In genomic region chr5:113152663-113153507, GRCm38 (mm10) we compare ENCODE assay signal across 8 mouse cellular contexts.
DNase-seq lines count a peak whose midpoint lies in the region; ATAC-seq and TF ChIP-seq lines count a peak whose summit lies in the region.

No protein-coding gene starts in this region.

- H3K27ac ChIP-seq in hindbrain, embryonic 15.5 days (replicated peaks) = 0 out of 2 replicates have a peak overlapping the region, but pooled peaks have one; percentile 6
- peak overlapping the region; percentile 71 for H3K27ac ChIP-seq in limb, embryonic 14.5 days (replicated peaks; ENCODE audit: low read depth, low read length)
- H3K27ac ChIP-seq in lung, postnatal 0 days (ENCODE audit: low read length) = no peak overlapping the region

- no peak overlapping the region for H3K9ac ChIP-seq in hindbrain, embryonic 15.5 days
- no peak overlapping the region for H3K9ac ChIP-seq in limb, embryonic 14.5 days (ENCODE audit: low read depth, low read length, severe bottlenecking)
- no peak overlapping the region for H3K9ac ChIP-seq in lung, postnatal 0 days (replicated peaks; ENCODE audit: low read depth)

- no peak overlapping the region for H3K4me3 ChIP-seq in hindbrain, embryonic 15.5 days
- H3K4me3 ChIP-seq in limb, embryonic 14.5 days (replicated peaks; ENCODE audit: low read length) = no peak overlapping the region
- H3K4me3 ChIP-seq in lung, postnatal 0 days (ENCODE audit: low read depth, low read length) = no peak overlapping the region

- TF ChIP-seq EP300 in lung, postnatal 0 days (IDR thresholded peaks at IDR 0.05) = no peak

- TF ChIP-seq CTCF in lung, postnatal 0 days (IDR thresholded peaks at IDR 0.05) = no peak

- no peaks in the 10 kb centered on the region for H3K27me3 ChIP-seq in hindbrain, embryonic 15.5 days
- no peaks in the 10 kb centered on the region for H3K27me3 ChIP-seq in limb, embryonic 14.5 days (ENCODE audit: control insufficient read depth, insufficient read depth, low read length)
- H3K27me3 ChIP-seq in lung, postnatal 0 days (replicated peaks; ENCODE audit: insufficient read depth, low read length) = no peaks in the 10 kb centered on the region

- DNase-seq in left cerebral cortex, postnatal 4 days = peak; percentile 50
- no peak for DNase-seq in left cerebral cortex, postnatal 36 days (ENCODE audit: low spot score in 2 of 2)
- peak; percentile 72 for DNase-seq in fat pad, adult 2 months (ENCODE audit: extremely low read depth, low read depth, low spot score)
- DNase-seq in limb, embryonic 14.5 days (ENCODE audit: low spot score) = peak; percentile 45
- no peak for DNase-seq in spleen, postnatal 10 days (ENCODE audit: low spot score in 2 of 2)
- DNase-seq in cerebellum, adult 9-10 months = no peak
- DNase-seq in lung, postnatal 0 days (ENCODE audit: low spot score) = no peak

- H3K4me2 ChIP-seq in hindbrain, embryonic 15.5 days = no peak overlapping the region
- H3K4me2 ChIP-seq in limb, embryonic 14.5 days (replicated peaks; ENCODE audit: low read depth, low read length, severe bottlenecking) = no peak overlapping the region
- H3K4me2 ChIP-seq in lung, postnatal 0 days (replicated peaks; ENCODE audit: low read depth, low read length) = no peak overlapping the region

- H3K9me3 ChIP-seq in hindbrain, embryonic 15.5 days = no peaks in the 10 kb centered on the region
- H3K9me3 ChIP-seq in limb, embryonic 14.5 days (ENCODE audit: control insufficient read depth, low read length) = no peaks in the 10 kb centered on the region
- no peaks in the 10 kb centered on the region for H3K9me3 ChIP-seq in lung, postnatal 0 days (ENCODE audit: low read length)

- WGBS in hindbrain, embryonic 15.5 days = 37% methylated on average over 22 of the region's 22 CpGs
- 58% methylated on average over 22 of the region's 22 CpGs for WGBS in limb, embryonic 14.5 days
- WGBS in lung, postnatal 0 days = 41% methylated on average over 22 of the region's 22 CpGs

- H3K4me1 ChIP-seq in hindbrain, embryonic 15.5 days (replicated peaks) = peaks cover 48% of the 10 kb centered on the region
- peaks cover 29% of the 10 kb centered on the region for H3K4me1 ChIP-seq in limb, embryonic 14.5 days (ENCODE audit: control insufficient read depth, insufficient read depth, low read length)
- peaks cover 9% of the 10 kb centered on the region; the same call in 1 of the 2 replicates for H3K4me1 ChIP-seq in lung, postnatal 0 days (ENCODE audit: insufficient read depth, low read depth, low read length)

- TF ChIP-seq POLR2A in limb, embryonic 14.5 days (IDR thresholded peaks at IDR 0.05; ENCODE audit: borderline replicate concordance, extremely low read depth, insufficient read depth, insufficient read length) = no peak

- no peak for ATAC-seq in hindbrain, embryonic 15.5 days (ENCODE audit: low FRiP score, low read depth)
- ATAC-seq in limb, embryonic 14.5 days (ENCODE audit: low FRiP score, low read depth) = no peak
- no peak for ATAC-seq in lung, postnatal 0 days

- intact Hi-C loops in left cerebral cortex, postnatal 4 days (cut with DNase I) = no loop called here
- intact Hi-C loops in left cerebral cortex, postnatal 36 days (cut with DNase I) = no loop called here

- H3K36me3 ChIP-seq in hindbrain, embryonic 15.5 days = no peaks in the 10 kb centered on the region
- H3K36me3 ChIP-seq in limb, embryonic 14.5 days (ENCODE audit: control insufficient read depth, insufficient read depth, low read length) = no peaks in the 10 kb centered on the region
- H3K36me3 ChIP-seq in lung, postnatal 0 days (ENCODE audit: insufficient read depth, low read length) = no peaks in the 10 kb centered on the region

Comparison
In these comparisons a context has a peak if more than half of its experiments do, and no peak if none do; other contexts are left out.
1. DNase-seq: peak in left cerebral cortex, postnatal 4 days (single experiment), fat pad, adult 2 months (single experiment) and limb, embryonic 14.5 days (single experiment); none in left cerebral cortex, postnatal 36 days (0 of 2), spleen, postnatal 10 days (0 of 2), cerebellum, adult 9-10 months (single experiment) and lung, postnatal 0 days (single experiment).